Mouse (Mus musculus): ENCODE measurements around the gene Nat14.

GRCm38 (mm10) chr7:4920976-4921823 is 628 bp upstream of the Nat14 start:
- no peak for TF ChIP-seq CTCF (IDR thresholded peaks at IDR 0.05; ENCODE audit: low read depth)
- TF ChIP-seq EP300 (IDR thresholded peaks at IDR 0.05; ENCODE audit: low read depth), result no peak

All from liver, embryonic 14.5 days (tissue).